Mouse (Mus musculus) lung, postnatal 10 days (tissue): ENCODE data around the gene Tuba1c.
A peak's percentile ranks its signal among the peaks of the same experiment; 100 is the strongest.

ENCODE experiments used
- DNase-seq: peaks from one replicate; pipeline ENCODE4 v3.0.0; 2021

Gene Tuba1c

DNA sequence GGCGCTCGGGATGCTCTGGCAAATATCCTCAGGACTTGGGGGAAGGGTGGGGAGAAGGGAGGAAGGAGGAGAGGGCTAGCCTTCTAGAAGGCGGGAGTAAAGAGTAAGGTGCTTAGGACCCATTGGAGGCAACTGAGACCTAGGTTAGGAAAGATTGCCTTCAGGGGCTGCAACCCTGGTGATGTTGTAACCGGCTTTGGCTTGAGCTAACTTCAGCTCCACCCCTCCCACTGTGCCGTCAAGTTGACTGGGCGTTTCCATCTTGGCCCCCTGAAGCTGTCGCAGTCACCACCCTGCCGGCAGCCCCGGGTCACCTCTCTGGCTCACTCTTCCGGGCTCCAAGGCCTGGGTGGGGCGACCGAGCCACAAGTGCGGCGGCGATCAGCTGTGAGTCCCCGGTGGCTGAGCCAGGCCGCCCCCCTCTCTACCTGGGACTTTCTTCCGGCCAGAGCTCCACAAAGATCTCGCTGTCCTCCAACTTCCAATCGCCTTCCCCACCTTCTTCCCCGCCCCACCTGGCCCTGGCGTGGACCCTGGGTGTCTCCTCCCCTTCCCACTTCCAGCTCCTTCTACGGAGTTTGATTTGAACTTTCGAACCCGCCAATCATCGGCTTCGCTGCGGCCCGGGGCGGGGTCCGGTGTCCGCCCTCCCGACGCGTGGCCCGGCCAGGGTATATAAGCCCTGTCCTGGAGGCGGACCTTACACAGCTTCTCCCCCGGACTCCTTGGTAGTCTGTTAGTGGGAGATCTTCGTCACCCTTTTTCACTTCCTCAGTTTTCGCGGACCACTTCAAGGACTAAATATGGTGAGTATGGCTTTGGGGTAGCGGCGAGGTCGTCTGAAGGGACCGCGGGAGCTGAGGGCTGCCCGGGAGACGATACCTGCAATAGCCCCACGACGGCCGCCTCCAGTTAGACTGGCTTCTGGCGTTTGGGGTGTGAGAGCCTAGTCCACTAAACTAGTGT lies at the start of gene Tuba1c:
Gene Tuba1c (plus strand): TSS at position 273 of the 966 bp plus-strand sequence.
- DNase-seq: peak; percentile 95

DNA sequence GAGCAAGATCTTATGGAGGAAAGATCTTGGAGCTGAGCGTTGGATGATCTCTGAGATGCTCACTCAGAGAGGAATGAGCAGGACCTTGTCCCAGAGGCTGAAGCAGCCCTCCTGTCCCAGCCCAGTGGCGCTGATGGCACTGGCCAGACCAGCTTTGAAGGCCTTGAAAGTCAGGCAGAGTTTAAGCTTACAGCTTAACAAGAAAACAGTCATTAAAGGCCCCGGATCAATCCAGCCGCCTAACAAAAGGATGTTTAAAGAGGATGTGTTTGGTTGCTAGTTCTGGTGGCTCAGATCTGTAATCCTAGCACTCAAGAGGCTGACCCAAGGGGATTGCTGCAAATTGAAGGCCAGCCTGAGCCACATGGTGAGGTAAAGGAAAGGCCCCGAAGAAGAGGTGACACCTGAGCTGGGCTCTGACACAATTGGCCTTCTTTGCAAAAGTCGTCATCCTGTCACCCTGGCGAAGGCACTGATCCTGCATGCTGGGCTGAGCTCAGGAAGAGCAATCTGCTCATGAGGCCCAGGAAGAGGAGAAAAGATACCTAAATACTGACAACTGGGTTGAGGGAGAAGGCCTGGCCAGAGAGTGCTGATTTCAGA lies 49.6 kb upstream of the Tuba1c start:
- DNase-seq: no peak

DNA sequence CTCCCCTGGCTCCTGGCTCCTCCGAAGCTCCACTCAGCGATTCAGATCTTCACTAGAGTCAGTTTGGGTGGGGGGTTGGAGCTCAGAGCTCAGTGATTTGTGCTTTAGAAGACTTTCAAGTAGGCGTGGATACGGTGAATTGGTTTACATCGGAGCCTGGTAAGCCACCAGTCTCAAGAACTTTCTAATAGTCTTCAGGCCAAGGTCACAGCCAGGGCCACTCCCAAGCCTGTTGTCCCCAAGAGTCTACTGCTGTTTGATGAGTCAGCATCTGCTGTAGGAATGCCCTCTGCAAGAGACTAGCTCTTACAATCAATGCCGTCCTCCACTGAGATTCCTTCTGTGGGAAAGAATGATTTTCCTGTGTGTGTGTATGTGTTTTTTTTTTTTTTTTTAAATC lies 47.6 kb upstream of the Tuba1c start:
- DNase-seq: no peak

DNA sequence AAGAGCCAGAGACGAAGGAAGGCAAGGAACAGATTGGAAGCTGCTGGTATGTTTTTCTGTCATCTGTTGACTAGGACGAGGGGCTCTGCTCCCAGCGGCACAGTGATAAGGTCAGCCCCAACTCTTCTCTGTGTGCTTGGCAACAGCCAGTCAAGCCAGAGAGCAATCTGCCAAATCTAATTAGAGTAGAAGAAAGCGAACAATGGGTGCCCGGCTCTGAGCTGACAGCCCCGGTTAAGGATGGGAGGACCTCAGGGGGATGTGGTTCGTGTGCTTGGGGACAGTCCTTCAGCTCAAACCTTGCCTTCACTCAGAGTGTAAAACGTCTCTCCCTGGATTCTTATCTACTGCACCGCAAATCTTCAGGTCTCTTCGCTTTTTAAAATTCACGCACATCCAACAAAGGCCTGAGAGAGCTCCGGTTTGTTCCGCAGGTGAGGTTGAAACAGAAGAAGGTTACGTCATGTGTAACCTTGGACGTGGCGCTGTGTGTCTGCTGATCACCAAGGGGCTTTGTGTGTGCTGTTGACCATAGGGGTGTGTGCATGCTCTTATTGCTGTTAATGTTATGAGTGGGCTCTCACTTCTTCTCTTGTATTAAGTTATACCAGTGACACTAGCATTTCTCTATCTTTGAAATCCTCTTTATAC lies 46.1 kb upstream of the Tuba1c start:
- DNase-seq: no peak

DNA sequence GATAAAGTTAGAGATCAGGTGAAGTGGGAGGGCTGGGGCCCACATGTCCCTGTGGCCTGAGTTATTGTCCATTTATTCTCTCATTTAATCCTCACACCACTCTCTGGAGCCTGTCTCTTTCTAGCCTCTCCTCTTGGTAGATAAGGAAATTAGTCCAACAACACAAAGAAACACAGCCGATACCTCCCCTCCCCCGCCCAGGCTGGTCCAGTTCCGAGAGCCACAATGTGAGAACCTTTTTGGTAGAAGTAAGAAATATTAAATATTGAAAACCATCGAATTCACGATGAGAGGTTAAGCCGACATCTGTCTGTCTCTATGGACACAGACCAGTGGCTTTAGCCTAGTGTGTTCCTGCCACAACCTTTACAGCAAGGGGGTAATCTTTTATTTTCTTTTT lies 45.0 kb upstream of the Tuba1c start:
- peak; percentile 35 for DNase-seq

DNA sequence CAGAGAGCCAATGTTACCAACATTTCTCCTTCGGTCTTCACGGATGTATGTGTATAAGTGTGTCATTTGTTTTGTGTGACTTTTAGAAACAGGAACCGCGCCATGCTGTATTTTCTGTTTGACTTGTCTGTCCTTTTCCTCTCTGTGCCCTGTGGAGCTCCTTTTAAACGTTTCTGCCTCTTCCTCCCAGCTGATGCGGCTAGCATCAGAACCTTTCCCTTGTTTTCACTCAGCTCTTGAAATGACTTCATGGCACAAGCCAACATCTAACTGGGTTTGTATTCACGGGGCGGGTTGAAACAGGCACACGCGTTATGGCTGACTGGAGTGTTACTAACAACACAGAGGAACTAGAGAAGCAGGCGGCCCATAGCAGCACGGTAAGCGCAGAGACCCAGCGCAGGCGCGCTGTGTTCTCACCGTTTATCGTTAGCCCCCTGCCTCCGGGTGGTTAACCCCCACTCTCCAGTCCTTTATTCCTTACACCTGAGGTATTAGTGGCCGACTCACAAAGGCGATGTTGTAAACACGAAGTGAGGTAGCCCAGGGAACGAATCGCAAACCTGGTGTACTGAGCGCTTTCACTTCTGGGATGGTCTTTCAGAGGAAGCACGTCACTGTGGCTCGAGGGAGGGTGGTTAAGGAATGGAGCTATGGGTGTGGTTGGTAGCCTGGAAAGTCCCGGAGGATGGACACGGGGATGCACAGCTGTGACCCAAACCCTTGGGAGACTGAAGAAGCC lies 44.3 kb upstream of the Tuba1c start:
- DNase-seq: peak; percentile 91

DNA sequence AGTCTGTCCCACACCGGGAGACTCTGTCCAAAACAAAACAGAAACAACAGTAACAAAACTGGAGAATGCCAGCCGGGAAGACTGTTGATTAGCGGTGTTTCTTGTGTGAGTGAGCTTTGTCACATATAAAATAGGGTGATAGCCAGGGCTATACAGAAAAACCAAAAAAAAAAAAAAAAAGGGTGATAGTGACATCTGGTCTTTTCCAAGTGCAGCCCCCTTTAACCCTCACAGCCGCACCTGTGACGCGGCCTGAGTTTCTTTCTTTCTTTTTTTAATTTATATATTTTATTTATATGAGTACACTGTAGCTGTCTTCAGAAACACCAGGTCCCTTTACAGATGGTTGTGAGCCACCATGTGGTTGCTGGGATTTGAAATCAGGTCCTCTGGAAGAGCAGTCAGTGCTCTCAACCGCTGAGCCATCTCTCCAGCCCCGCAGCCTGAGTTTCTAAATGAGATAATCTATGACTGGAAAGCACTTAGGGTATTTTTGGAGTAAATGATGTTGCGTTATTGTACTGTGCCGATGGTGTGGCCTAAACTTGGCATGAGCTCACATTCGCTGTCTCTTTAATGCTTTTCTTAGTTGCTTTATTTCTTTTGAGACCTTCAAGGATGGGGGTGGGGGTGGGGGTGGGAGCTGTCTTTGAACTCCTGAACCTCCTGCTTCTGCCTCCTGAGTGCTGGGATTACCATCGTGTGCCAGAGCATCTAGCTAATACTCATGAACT lies 43.5 kb upstream of the Tuba1c start:
- DNase-seq: no peak

DNA sequence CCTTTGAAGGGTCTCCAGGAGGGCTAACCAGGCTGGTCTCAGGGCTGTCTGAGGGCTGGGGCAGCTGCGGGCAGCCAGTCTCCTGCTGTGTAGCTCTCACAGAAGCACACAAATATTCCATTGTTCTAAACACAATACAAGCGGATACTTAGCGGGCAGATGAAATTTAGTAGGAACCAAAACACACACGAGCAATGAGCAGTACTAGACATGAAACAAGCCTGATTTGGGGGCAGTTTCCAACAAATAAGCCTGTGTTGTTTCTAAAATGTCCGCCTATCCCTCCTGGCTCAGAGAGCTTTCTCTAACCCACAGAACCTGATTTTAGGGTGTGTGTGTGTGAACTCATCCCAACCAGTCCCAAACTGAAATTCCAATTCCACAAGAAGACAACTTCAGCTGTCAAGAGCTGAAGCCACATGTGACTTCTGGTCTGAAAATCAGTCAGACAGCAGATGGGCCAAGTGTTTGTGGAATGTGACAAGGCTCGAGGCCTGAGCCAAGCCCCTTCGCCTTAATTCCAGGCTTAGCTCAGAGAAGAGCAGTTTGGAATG lies 42.5 kb upstream of the Tuba1c start:
- peak; percentile 68 for DNase-seq

DNA sequence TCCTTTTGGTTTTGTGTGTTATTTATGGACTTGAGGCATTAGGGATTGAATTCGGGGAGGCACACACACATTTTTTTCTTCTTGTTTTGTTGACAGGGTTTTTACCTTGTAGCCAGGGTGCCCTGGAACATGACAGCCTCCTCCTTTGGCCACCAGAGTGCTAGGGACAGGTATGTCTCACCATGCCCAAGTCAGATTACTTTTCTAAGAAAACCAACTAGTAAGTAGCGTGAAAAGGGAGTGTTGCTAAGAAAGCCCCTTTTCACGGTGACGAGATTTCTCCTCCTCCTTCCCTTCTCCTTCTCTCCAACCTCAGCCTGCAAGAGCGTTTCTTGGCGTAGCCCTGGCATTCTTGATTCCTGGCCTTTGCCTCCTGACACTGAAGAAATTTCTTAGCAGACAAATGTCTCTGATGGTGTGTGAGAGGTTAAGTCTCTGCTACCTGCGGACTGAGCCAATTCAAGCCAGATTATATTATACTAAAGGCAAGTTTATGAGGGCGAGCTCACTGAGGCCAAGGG lies 42.0 kb upstream of the Tuba1c start:
- DNase-seq: no peak

DNA sequence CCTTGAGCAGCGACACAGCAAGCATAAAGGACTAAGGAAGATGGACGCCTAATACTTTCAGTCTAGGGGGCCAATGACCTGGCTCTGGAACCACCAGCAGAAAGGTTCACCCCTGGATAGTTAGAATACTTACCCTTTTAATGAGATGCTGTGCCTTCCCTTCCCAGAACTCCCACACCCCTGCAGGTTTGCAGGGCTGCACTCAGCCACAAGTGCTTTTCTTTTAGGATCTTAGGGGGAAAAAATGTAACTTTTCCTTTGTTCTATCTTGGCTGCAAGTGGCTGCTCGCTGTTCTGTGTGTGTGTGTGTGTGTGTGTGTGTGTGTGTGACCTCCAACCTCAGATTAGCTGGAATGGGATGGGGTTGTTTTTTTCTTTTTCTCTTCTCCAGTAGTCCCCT lies 40.9 kb upstream of the Tuba1c start:
- DNase-seq: no peak

DNA sequence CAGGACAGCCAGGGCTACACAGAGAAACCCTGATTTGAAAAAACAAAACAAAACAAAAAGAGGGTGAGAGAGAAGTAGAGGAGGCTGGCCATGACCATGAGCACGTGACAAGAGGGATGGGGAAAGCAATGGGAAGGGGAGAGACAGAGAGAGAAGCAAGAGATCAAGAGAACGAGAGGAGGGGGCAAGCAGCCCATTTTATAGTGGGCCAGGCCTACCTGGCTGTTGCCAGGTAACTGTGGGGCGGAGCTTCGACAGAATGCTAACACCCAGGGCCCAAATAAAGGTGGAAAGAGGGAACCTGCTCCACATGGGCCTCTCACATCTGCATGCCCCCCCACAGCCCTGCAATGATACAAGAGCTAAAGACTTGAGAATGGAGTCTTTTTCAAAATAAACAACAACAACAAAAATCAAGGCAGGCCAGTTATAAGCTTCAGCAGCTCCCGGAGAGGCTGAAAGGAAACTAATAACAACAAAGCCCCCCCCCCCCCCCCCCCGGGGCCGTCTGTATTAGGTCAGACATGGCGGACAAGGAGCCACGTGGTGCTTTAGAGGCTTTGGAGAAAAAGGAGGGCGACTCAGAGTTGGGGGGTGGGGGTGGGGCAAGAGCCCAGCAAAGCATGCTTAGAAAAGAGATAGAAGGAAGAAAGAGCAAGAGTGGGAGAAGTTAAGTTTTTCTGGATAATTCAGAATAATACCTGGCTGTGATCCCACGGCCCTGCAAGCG lies 39.8 kb upstream of the Tuba1c start:
- DNase-seq: no peak

DNA sequence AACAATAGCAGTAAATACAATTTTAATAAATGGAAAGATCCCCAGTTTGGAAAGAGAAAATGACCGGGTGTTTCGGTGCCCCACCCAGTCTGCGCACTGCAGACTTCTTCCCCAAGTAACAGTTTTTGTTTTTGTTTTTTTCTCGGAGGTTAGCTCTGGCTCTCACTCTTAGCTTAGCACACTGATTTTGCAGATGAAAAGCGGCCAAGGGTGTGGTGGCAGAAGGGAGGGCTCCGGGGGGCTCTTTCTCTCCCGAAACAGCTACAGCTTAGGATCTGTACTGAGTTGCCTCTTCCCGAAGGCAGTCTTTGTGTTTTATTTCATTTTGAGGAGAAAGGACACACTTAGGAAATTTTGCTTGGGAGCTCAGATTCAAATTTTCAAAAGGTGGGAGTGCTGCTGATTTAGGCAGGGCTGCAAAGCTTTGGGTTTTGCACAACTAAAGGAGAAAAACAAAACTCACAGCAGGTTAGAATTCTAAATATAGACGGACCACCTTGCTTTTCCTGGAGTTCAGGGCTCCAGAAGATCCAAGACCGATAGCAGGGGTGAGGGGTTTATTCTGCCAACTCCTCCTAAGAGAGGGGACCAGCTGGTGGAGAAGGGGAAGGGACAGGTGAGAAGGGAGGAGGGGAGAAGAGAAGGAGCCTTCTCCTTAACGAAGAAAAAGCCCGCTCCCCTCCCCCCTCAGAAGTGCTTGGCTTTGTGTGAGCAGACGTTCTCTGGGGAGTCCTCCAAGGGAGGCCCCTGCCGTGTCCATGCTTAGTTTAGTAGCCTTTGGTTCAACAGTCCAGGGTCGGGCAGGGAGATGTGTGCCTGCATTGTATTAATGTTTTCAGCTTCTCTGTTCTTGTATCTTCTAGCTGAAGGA lies 38.8 kb upstream of the Tuba1c start:
- DNase-seq: no peak

DNA sequence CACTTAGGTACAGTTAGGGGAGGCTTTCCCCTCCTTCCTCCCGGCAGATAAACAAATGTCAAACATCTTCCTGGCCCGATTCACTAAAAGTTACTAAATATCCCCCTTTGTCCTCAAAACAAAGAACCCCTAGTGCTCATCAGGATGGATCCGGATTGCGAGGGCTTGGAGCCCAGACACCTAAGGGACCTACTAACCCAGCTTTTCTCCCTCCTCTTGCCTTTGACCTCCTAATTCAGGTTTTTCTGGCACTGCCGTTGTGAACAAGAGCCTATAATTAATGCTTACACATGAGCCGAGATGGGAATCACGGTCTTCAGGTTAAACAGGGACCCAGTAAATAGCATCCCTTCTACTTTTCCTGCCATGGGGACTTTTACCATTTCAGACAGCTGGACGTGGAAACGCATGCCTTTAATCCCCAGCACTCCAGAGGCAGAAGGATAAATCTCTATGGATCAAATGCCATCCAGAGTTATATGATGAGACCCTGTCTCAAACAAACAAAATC lies 38.1 kb upstream of the Tuba1c start:
- no peak for DNase-seq

DNA sequence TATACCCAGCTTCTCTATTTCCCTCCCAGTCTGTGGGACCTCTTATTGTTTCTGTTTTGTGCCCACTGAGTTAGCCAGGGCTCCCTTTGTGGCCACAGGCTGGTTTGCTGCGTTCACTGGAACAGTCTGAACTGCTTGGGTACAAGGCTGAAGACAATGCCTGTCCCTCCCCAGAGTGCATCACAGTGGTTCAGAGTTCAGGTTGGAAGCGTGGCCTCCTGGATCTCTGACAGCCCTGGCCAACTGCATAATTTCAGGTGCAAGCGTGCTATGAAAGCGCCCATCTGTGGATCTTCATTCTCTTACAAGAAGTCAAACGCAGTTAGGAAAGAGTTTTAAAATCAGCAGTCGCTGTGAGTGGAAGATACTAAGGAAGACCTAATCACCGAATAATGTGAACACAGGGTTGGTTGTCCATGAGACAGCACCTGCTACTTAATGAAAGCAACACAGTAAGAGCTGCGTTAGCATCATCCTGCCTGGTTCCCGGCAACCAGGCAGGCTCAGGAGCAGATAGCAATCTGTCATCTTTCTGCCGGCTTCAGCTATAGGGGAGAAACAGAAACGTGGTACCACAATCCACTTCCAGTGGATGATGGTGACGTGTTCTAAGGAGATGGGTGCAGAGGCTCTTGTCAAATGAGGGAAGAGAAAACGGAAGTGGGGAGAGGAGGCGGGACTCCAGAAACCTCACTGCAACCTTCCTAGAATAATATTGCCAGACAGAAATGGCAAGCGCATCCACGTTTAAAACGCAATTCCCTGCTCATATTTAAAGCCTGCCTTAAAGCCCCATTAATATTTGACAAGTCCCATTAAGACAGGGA lies 37.4 kb upstream of the Tuba1c start:
- DNase-seq: peak; percentile 78

DNA sequence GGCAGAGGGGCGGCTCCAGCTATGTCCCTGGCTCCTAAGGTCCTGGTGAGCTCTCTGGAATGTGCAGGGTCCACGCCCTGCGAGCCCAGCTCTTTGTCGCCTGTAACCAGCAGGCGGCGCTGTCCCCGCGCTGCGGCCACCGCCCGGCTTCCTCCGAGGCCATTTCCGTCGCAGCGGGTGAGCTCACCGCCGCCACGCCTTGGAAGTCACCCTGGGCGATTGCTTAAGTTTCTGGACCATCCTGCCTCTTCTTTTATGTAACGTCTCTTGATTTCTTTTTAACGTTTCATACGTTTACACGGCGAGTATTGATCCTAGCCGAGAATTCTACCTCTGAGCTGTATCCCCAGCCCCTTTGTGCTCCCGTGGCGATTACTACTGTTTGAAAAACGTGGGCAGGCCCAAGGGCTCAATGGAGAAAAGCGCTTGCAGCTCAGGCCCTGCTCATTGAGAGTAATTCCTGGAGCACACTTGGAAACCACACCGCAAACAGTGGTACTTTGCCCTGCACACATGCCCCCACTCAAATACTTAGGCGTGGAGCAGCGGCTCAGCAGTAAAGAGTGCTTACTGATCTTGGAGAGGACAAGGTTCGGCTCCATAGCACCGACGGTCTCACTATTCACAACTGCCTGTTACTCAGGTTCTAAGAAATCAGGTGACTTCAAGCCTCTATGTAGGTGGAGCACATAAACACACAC lies 36.4 kb upstream of the Tuba1c start:
- DNase-seq: peak; percentile 97

DNA sequence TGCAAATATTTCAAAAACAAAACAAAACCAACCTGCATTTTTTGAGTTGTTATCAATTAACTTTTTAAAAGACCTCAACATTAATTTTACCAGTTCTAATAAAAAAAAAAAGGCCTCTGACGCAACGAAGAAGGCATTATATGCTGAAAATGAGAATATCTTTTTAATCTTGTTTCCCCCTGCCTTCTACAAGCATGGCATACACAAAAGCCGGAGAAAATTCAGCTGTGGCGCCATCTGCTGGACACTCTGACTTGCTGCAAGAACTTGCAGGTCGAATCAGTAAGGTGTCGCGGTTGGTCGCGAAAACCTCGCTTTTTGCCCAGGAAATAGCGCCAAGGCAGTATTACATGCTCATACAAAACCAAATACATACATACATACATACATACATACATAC lies 35.8 kb upstream of the Tuba1c start:
- DNase-seq: peak; percentile 92

DNA sequence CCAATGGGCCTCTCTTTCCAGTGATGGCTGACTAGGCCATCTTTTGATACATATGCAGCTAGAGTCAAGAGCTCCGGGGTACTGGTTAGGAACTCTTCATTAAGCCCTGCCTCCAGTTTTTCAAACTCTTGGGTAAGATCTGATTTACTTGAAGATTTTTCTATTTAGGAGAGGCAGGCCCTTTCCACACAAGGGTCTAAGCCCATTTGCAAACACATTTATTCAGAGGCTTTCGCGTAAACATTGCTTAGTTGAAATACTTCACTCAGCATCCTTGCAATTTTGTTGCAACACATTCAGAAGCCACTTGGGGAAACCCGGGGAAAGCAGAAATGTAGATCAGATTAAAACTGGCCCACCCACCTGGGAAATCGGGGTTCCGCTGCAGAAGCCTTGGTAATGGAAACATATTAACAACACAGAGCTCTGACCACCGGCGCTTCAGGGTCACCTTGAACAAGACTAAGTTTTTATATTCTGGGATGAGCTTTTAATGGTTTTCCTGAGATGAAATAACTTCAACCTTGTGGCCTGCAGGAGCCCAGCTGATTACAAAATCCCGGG lies 34.7 kb upstream of the Tuba1c start:
- no peak for DNase-seq

DNA sequence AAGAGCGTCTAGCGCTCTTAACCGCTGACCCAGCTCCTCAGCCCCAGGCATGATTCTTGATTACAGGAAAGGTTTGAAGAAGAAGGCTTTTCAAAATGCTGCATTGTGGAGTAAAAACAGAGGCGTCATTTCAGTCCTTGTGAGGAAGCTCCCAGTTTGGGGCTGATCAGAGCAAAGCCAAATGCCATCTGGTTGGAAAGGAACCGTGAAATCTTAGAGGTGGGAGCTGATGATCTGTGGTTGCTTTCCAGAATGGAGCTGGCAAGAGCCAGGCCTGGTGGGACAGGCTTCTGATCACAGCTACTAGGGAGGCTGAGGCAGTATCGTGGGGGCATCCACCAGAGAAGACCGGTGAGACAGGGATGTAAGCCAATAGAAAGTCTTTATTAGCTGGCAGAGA lies 32.9 kb upstream of the Tuba1c start:
- no peak for DNase-seq
